8 mouse cellular contexts compared by ENCODE assay signal in the genomic region with DNA sequence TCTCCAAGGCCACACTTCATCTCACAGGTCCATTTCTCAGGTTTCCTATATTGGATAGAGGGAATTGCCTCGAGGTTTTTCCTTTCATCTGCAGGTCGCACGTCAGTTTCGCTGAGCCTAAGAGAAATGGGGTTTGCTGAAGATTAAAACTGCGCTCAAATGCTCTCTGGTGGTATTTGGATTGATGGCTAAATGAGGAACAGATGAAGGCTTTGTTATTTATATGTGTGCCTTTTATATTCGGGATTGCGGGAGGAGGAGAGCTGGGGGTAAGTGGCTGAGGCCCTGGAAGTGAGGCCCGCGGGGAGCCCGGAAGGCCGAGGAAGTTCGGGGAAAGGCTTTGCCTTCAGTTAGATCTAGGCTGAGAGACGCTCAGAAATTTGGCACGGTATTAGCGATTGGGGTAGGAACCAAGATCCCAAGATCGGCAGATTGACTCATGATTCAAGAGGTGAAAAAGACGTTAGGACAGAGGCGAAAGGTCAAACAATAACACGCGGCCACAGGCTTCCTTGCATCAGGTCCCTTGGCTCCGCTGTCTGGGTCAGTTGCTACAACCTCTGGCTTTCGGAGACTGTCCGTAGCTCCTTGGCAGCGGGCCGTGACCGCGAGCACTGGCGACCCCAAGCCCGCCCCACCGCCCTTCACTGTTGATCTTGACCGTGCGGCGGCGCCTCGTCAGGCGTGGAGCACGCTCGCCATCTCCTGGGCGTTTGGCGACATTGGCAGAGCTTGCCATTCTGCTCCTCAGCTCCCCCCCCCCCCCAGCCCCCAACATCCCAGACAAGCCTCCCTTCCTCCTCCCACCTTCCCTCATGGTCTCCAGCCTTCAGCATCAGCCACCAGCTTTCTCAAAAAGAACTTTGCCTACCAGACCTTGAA. TPM values are rescaled to one million over a fixed set of nuclear protein-coding genes. Genes with fewer than 3 reads are reported as not detected.
A peak's percentile ranks its signal among the peaks of the same experiment; 100 is the strongest.
DNase-seq lines count a peak whose midpoint lies in the region; ATAC-seq and TF ChIP-seq lines count a peak whose summit lies in the region.

No protein-coding gene starts in this region.

- no peaks in the 10 kb centered on the region for H3K9me3 ChIP-seq in forebrain, embryonic 13.5 days (replicated peaks)
- H3K9me3 ChIP-seq in kidney, postnatal 0 days (replicated peaks; ENCODE audit: low read length) = no peaks in the 10 kb centered on the region
- no peaks in the 10 kb centered on the region for H3K9me3 ChIP-seq in stomach, embryonic 15.5 days

- no peak overlapping the region for H3K27ac ChIP-seq in kidney, adult 2 months (ENCODE audit: insufficient read depth, low read depth, low read length)
- H3K27ac ChIP-seq in forebrain, embryonic 13.5 days = no peak overlapping the region
- H3K27ac ChIP-seq in kidney, postnatal 0 days = no peak overlapping the region
- H3K27ac ChIP-seq in stomach, embryonic 15.5 days = no peak overlapping the region

- no peaks in the 10 kb centered on the region for H3K36me3 ChIP-seq in kidney, adult 2 months (ENCODE audit: control insufficient read depth, insufficient read depth, low read length)
- no peaks in the 10 kb centered on the region for H3K36me3 ChIP-seq in forebrain, embryonic 13.5 days (ENCODE audit: poor library complexity, severe bottlenecking)
- H3K36me3 ChIP-seq in kidney, postnatal 0 days (ENCODE audit: insufficient read depth, low read length) = no peaks in the 10 kb centered on the region
- no peaks in the 10 kb centered on the region for H3K36me3 ChIP-seq in stomach, embryonic 15.5 days

- H3K27me3 ChIP-seq in kidney, adult 2 months (replicated peaks; ENCODE audit: control insufficient read depth, insufficient read depth, low read length) = peaks cover 9% of the 10 kb centered on the region
- peaks cover 99% of the 10 kb centered on the region for H3K27me3 ChIP-seq in forebrain, embryonic 13.5 days
- peaks cover 58% of the 10 kb centered on the region for H3K27me3 ChIP-seq in kidney, postnatal 0 days (ENCODE audit: insufficient read depth, low read length)
- H3K27me3 ChIP-seq in stomach, embryonic 15.5 days (replicated peaks) = peaks cover 94% of the 10 kb centered on the region

- TF ChIP-seq CTCF in kidney, adult 2 months (conservative IDR thresholded peaks at IDR 0.05; ENCODE audit: insufficient read depth, insufficient read length, low read depth, low read length) = peak; percentile 66
- TF ChIP-seq CTCF in kidney, postnatal 0 days (IDR thresholded peaks at IDR 0.05; ENCODE audit: low read depth) = peak; percentile 80

- WGBS in kidney, adult 2 months = 24% methylated on average over 40 of the region's 40 CpGs
- 1% methylated on average over 38 of the region's 40 CpGs for WGBS in forebrain, embryonic 13.5 days
- WGBS in kidney, postnatal 0 days = 10% methylated on average over 40 of the region's 40 CpGs
- 4% methylated on average over 34 of the region's 40 CpGs for WGBS in stomach, embryonic 15.5 days

- H3K4me1 ChIP-seq in kidney, adult 2 months (ENCODE audit: control insufficient read depth, insufficient read depth, low read length) = no peaks in the 10 kb centered on the region
- H3K4me1 ChIP-seq in forebrain, embryonic 13.5 days = peaks cover 14% of the 10 kb centered on the region
- H3K4me1 ChIP-seq in kidney, postnatal 0 days (replicated peaks; ENCODE audit: insufficient read depth, low read length) = peaks cover 29% of the 10 kb centered on the region
- peaks cover 13% of the 10 kb centered on the region for H3K4me1 ChIP-seq in stomach, embryonic 15.5 days

- H3K9ac ChIP-seq in forebrain, embryonic 13.5 days = no peak overlapping the region
- no peak overlapping the region for H3K9ac ChIP-seq in kidney, postnatal 0 days (ENCODE audit: low read depth, low read length)
- H3K9ac ChIP-seq in stomach, embryonic 15.5 days = no peak overlapping the region

- peak; percentile 41 for ATAC-seq in forebrain, embryonic 13.5 days
- ATAC-seq in kidney, postnatal 0 days (replicated peaks; ENCODE audit: low FRiP score, low read depth) = peak; percentile 29; the same call in 1 of the 2 replicates
- peak; percentile 90 for ATAC-seq in megakaryocyte, adult 5-6 weeks (ENCODE audit: poor library complexity, severe bottlenecking)
- no peak for ATAC-seq in stomach, embryonic 15.5 days (ENCODE audit: insufficient read depth, low FRiP score, low read depth)

- peak overlapping the region; percentile 52 for H3K4me2 ChIP-seq in forebrain, embryonic 13.5 days
- H3K4me2 ChIP-seq in kidney, postnatal 0 days (ENCODE audit: low read length) = peak overlapping the region; percentile 58
- H3K4me2 ChIP-seq in stomach, embryonic 15.5 days = peak overlapping the region; percentile 50

- TF ChIP-seq POLR2A in kidney, adult 2 months (IDR thresholded peaks at IDR 0.05; ENCODE audit: low read depth, low read length) = no peak

- H3K4me3 ChIP-seq in kidney, adult 2 months (ENCODE audit: insufficient read depth, low read depth, low read length) = peak overlapping the region; percentile 36; the same call in 1 of the 2 replicates
- H3K4me3 ChIP-seq in forebrain, embryonic 13.5 days = 0 out of 2 replicates have a peak overlapping the region, but pooled peaks have one; percentile 8
- peak overlapping the region; percentile 23 for H3K4me3 ChIP-seq in kidney, postnatal 0 days (replicated peaks; ENCODE audit: low read depth, low read length)
- peak overlapping the region; percentile 31; the same call in 1 of the 2 replicates for H3K4me3 ChIP-seq in stomach, embryonic 15.5 days (replicated peaks)

- peak; percentile 63 for DNase-seq in kidney, adult 2 months
- no peak for DNase-seq in kidney, adult 9 months
- DNase-seq in R1 (ENCODE audit: low read depth, low spot score) = peak; percentile 85
- DNase-seq in kidney, postnatal 0 days (ENCODE audit: low spot score) = peak; percentile 83
- DNase-seq in Muller cell, postnatal 12 days (ENCODE audit: inconsistent ontology term) = no peak

RNA-seq across cellular contexts. Expression of gene Hoxd12, which starts 2.1 kb away (rescaled TPM):
- polyA plus RNA-seq in kidney, adult 2 months (2012; rRNA removed) = not detected in 2 replicates
- polyA plus RNA-seq in forebrain, embryonic 13.5 days (2015; fragmentation: Nextera tagmentation; extraction: Ambion mirVana) = not detected in 2 replicates
- 2.6 and 2.8 TPM in 2 replicates for polyA plus RNA-seq in kidney, postnatal 0 days (2015; fragmentation: Nextera tagmentation; extraction: Ambion mirVana)
- not detected in 2 replicates for total RNA-seq in megakaryocyte, adult 5-6 weeks (2015)
- not detected in 2 replicates for total RNA-seq in megakaryocyte, adult 5-6 weeks (2017)
- polyA plus RNA-seq in stomach, embryonic 15.5 days (2015; fragmentation: Nextera tagmentation; extraction: Ambion mirVana) = 0.18 TPM in 1 of 2 replicates, not detected in the other

RNA-seq across cellular contexts. Expression of gene Hoxd13, which starts 4.6 kb away (rescaled TPM):
- not detected in 2 replicates for polyA plus RNA-seq in kidney, adult 2 months (2012; rRNA removed)
- not detected in 2 replicates for polyA plus RNA-seq in forebrain, embryonic 13.5 days (2015; fragmentation: Nextera tagmentation; extraction: Ambion mirVana)
- polyA plus RNA-seq in kidney, postnatal 0 days (2015; fragmentation: Nextera tagmentation; extraction: Ambion mirVana) = 0.10 TPM in 1 of 2 replicates, not detected in the other
- total RNA-seq in megakaryocyte, adult 5-6 weeks (2015) = not detected in 2 replicates
- total RNA-seq in megakaryocyte, adult 5-6 weeks (2017) = not detected in 2 replicates
- not detected in 2 replicates for polyA plus RNA-seq in stomach, embryonic 15.5 days (2015; fragmentation: Nextera tagmentation; extraction: Ambion mirVana)

RNA-seq across cellular contexts. Expression of gene Hoxd11, which starts 6.6 kb away (rescaled TPM):
- 2.1 and 2.8 TPM in 2 replicates for polyA plus RNA-seq in kidney, adult 2 months (2012; rRNA removed)
- polyA plus RNA-seq in forebrain, embryonic 13.5 days (2015; fragmentation: Nextera tagmentation; extraction: Ambion mirVana) = not detected in 2 replicates
- 19.7 and 23.8 TPM in 2 replicates for polyA plus RNA-seq in kidney, postnatal 0 days (2015; fragmentation: Nextera tagmentation; extraction: Ambion mirVana)
- total RNA-seq in megakaryocyte, adult 5-6 weeks (2015) = not detected in 2 replicates
- total RNA-seq in megakaryocyte, adult 5-6 weeks (2017) = not detected in 2 replicates
- polyA plus RNA-seq in stomach, embryonic 15.5 days (2015; fragmentation: Nextera tagmentation; extraction: Ambion mirVana) = 0.90 TPM in 1 of 2 replicates, not detected in the other

RNA-seq across cellular contexts. Expression of gene Evx2, which starts 13.4 kb away (rescaled TPM):
- not detected in 2 replicates for polyA plus RNA-seq in kidney, adult 2 months (2012; rRNA removed)
- polyA plus RNA-seq in forebrain, embryonic 13.5 days (2015; fragmentation: Nextera tagmentation; extraction: Ambion mirVana) = not detected in 2 replicates
- 0.08 TPM in 1 of 2 replicates, not detected in the other for polyA plus RNA-seq in kidney, postnatal 0 days (2015; fragmentation: Nextera tagmentation; extraction: Ambion mirVana)
- not detected in 2 replicates for total RNA-seq in megakaryocyte, adult 5-6 weeks (2015)
- not detected in 2 replicates for total RNA-seq in megakaryocyte, adult 5-6 weeks (2017)
- not detected in 2 replicates for polyA plus RNA-seq in stomach, embryonic 15.5 days (2015; fragmentation: Nextera tagmentation; extraction: Ambion mirVana)

RNA-seq across cellular contexts. Expression of gene Hoxd10, which starts 19.0 kb away (rescaled TPM):
- 7.6 and 7.9 TPM in 2 replicates for polyA plus RNA-seq in kidney, adult 2 months (2012; rRNA removed)
- polyA plus RNA-seq in forebrain, embryonic 13.5 days (2015; fragmentation: Nextera tagmentation; extraction: Ambion mirVana) = not detected in 2 replicates
- polyA plus RNA-seq in kidney, postnatal 0 days (2015; fragmentation: Nextera tagmentation; extraction: Ambion mirVana) = 44.6 and 45.5 TPM in 2 replicates
- not detected in 2 replicates for total RNA-seq in megakaryocyte, adult 5-6 weeks (2015)
- not detected in 2 replicates for total RNA-seq in megakaryocyte, adult 5-6 weeks (2017)
- polyA plus RNA-seq in stomach, embryonic 15.5 days (2015; fragmentation: Nextera tagmentation; extraction: Ambion mirVana) = 0.09 and 2.4 TPM in 2 replicates

Comparison
In these comparisons a context has a peak if more than half of its experiments do, and no peak if none do; other contexts are left out.
1. DNase-seq: peak in kidney, adult 2 months (single experiment), R1 (single experiment) and kidney, postnatal 0 days (single experiment); none in kidney, adult 9 months (single experiment) and Muller cell, postnatal 12 days (single experiment).
2. Peak in every context shown above with its lines, with median percentiles within 50 percentile points of each other: H3K4me3 ChIP-seq and H3K4me2 ChIP-seq.